Mouse (Mus musculus): ENCODE data around the gene Hs3st6. TPM values are rescaled to one million over a fixed set of nuclear protein-coding genes. Genes with fewer than 3 reads are reported as not detected.

Hs3st6 gene
- total RNA-seq, 2 experiments from 2014 or later, result not detected

DNA sequence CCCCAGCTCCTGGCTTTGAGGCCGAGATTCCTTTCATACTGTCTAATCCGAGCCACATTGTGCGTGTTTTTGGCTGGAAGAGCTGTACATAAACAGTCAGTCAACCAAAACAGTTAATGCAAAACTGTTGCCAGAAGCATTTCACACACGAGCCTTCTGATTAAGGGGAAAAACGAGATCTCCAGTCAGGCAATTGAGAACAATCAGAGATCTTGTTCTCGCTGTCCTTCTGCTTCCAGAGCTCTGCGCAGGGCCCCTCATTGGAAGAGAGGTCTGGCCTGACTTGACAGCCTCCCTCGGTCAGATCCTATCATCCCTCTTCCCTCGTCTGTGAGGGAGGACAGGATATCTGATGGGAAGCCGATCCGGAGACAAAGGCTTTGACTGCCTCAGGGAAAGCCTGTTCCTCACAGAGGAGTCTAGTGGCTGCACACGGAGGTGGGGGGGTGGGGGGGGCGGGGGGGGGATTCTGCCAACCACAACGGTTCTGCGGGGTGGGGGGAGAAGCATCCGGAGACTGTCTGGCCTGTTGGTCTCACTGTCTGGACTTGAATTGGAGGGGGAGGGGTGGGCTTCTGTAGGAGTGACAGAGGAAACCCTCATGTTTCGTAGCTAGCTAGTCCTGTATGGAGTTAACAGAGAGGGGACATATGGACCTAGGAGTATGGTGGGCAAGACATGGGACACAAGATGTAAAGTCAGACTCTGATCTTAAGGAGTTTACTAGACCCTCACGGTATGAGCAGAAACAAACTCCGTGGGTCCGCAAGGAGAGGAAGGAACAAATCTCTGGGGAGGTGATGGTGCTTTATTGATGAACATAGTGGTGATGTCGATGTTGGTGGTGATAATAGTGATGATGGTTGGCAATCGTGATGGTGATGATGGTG, 12.5 kb downstream of the Hs3st6 start:
- peak; percentile 25 for DNase-seq
- intact Hi-C loops (cut with DNase I), result no loop called here

DNA sequence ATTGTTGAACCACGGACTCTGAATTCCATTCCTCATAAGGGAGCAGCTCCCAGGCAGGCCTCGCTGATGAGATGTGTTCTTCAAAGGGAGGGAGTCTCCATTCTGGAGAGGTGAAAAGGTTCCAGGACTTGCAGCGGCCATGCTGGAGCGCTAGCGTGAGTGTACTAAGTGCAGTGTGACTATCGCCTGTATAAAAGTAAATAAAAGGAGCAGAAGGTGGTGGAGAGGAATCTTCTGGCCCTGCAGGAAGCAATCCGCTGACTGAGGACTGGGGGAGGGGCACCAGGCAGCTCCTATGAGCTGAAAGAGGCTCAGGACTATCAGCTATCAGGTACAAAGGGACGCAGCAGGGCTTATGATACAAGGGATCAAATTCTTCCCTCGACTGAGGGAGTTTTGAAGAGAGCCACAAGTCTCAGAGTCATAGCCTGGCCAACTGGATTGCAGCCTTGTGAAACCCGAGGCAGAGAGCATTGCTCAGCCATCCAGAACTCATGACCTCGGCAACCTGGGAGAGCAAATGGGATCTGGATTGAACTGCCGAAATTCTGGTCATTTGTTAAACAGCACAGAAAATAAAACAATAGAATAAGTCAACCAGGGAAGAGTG, 13.6 kb downstream of the Hs3st6 start:
- DNase-seq, result no peak
- intact Hi-C loops (cut with DNase I), result no loop called here

DNA sequence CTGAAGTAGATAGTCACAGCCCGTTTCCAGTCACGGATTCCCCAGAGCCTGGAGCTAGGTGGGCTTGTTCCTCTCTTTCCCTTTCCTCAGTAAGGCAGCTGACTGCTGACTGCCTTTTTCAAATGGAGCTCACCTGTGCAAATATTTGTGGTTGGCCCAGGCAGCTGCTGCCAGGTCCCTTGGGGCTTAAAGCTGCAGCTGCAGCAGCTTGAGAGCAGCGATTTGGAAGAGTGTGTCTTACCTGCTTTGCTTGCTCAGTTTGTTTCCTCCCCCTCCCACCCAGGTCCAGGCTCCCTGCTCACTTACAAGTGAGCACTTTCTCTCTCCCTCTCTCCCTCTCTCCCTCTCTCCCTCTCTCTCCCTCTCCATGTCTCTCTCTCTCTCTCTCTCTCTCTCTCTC, 16.4 kb downstream of the Hs3st6 start:
- no peak for DNase-seq
- intact Hi-C loops (cut with DNase I), result no loop called here

DNA sequence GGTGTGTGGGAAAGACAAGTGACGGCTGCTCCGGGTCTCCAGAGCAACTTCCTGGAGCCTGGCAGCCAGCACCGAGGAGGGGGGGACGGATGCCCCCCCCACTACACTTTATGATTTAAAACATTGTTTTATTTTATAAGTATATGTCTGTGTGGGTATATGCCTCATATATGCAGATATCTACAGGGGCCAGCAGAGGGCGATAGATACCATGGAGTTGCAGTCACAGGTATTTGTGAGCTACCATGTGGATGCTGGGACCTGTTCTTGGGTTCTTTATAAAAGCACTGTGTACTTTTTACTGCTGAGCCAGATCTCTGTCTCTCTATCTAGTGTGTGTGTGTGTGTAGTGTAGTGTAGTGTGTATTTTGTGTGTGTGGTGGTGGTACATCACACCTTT, 20.5 kb downstream of the Hs3st6 start:
- DNase-seq, result no peak

DNA sequence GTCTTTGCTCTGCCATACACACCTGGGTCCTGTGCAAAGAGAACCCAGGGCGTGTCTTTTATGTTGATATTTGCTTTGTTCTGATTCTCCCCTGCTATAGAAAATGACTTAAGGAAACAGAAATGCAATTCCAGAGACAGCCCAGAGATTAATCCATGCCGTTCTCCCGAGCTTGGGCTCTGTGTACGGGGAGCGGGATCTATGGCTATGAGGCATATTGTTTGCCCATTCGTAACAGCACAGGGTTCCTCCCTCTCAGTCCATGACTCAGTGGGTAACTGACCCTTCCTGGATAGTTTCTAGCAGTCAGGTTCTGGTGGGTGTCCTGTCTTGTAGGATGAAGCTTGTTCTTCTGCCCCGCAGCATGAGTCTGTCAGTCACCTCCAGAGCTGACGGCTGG, 22.4 kb downstream of the Hs3st6 start:
- DNase-seq, result no peak
- intact Hi-C loops (cut with DNase I), result no loop called here

More for the DNA sequence above, 20.5 kb downstream of the Hs3st6 start:
- intact Hi-C loops (cut with DNase I), result no loop called here

DNA sequence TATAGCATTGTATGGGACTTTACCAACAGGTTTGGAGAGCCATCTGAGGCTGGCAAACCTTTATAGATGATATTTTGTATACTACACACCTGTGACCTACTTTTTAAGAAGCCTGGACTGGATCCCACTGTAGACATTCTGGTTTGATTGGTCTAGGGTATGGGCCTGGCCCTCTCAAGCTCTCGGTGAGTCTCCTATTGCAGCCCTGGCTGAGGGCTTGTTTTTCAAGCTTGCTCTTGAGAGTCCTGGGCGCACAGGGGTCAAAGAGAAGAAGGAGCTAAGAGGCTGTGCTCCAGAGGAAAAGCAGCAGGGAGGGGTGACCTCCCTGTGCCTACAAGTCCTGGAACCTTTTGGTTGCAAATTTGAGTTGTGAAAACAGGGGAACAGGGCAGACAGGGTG, 24.3 kb downstream of the Hs3st6 start:
- DNase-seq, result no peak
- intact Hi-C loops (cut with DNase I), result no loop called here

DNA sequence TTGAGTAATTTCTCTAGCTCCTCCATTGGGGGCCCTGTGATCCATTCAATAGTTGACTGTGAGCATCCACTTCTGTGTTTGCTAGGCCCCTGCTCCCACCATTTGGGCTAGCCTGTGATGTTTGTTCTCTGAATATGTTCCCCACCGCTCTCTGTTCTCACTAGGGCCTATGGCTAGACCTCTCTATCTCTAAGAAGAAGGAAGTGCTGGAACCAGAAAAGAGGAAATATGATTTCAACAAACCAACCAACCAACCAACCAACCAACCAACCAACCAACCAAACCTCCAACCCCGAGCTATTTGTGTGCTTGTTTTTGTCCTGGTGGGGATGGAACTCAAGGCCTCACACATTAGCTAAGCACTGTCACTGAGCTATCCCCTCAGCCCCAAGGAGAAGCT, 28.0 kb downstream of the Hs3st6 start:
- intact Hi-C loops (cut with DNase I), result loop anchor here (2.0 kb wide), 1 partner anchor 36 kb away; no protein-coding TSS in a partner anchor
- no peak for DNase-seq

DNA sequence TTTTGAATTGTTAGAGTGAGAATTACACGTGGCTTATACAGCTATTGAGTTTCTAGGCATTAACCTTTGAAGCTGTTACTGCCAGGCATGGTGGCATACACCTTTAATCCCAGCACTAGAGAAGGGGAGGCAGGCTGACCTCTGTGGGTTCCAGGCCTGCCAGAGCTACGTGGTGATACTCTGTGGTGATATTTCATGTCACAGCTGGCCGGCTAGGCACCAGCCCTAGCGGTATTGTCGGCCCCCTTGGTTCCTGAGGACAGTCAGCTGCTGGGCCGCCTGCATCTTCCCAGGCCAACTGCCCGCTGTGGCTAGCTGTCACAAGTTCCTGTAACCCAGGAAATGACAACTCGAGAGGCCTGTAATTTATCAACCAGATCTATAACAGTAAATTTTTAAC, 39.4 kb downstream of the Hs3st6 start:
- DNase-seq, result no peak
- intact Hi-C loops (cut with DNase I), result no loop called here

DNA sequence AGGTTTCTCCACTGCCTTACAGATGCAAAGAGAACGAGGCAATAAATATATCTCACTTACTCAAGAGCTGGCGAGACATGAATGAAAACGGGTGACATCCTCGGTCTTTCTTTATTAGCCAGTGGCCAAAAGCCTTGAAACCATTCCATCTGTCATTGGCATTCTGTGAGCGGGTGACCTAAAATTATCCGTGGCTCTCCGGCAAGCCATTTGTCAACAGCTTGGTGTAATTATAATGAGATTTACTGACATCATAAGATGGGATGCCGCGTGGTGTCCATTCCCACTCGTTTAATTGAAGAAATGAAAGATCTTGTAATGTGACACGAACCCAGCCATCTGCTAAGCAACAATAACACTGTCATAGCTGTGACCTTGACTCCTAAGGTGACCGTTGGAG, 42.0 kb downstream of the Hs3st6 start:
- DNase-seq, result no peak
- intact Hi-C loops (cut with DNase I), result no loop called here

DNA sequence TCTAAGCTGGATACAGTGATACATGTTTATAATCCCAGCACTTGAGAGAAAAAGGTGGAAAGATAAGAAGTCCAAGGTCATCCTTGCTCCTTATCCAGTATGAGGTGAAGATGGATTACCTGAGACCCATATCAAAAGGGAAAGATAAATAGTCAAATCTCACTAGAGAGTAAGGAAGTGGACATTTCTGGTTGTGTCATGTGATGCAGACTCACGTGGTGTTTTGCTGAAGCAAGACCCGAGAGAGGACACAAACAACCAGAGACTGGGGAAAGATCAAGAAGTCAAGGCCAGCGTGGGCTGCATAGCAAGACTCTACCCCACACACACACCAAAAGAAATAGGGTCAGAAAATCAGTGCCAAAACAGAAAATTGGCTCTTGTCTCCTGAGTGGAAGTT, 44.2 kb downstream of the Hs3st6 start:
- intact Hi-C loops (cut with DNase I), result no loop called here
- no peak for DNase-seq

DNA sequence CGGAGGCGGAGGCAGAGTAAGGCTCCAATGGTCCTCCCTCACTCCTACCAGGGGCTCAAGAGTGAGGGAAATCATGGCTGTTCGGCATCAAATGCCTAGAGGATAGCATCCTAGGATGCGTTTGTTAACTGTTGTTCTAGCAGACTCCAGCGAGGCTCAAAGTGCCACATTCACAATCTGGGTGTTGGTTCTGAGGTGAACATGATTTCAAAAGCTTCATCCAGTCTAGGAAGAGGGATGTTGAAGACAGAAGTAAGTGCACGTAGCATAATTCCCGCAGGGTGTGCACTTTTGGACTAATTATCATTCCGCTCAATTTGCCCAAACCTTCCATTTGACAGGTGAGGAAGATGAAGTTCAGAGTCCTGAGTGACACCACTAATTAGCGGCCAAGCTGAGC, 45.4 kb downstream of the Hs3st6 start:
- no peak for DNase-seq
- intact Hi-C loops (cut with DNase I), result no loop called here

DNA sequence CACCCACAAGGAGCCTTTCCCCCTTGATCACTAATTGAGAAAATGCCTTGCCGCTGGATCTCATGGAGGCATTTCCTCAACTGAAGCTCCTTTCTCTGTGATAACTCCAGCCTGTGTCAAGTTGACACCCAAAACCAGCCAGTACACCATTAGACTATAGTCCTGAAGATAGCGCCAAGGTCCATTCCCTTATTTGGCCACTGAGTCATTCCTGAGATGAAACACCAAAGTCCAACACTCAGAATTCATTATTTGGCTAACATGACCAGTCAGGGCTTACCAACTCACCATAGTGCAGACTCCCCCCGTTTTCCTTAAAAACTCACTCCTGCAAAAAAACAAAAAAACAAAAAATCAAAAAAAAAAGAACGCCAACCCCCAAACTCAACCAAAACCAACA, 46.7 kb downstream of the Hs3st6 start:
- intact Hi-C loops (cut with DNase I), result no loop called here
- DNase-seq, result no peak

DNA sequence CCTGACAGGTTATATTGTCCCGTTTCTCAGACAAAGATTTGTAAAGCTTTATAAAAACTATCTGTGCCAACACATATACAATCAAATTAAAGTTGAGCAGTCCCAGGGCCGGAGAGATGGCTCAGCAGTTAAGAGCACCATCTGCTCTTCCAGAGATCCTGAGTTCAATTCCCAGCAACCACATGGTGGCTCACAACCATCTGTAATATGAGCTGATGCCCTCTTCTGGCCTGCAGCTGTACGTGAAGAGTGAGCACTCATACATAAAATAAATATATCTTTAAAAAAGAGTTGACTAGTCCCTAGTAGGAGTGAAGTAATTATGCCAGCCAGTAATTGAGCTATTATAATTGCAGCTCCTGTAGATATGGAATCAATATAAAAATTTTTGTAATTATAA, 47.7 kb downstream of the Hs3st6 start:
- intact Hi-C loops (cut with DNase I), result no loop called here
- DNase-seq, result no peak

DNA sequence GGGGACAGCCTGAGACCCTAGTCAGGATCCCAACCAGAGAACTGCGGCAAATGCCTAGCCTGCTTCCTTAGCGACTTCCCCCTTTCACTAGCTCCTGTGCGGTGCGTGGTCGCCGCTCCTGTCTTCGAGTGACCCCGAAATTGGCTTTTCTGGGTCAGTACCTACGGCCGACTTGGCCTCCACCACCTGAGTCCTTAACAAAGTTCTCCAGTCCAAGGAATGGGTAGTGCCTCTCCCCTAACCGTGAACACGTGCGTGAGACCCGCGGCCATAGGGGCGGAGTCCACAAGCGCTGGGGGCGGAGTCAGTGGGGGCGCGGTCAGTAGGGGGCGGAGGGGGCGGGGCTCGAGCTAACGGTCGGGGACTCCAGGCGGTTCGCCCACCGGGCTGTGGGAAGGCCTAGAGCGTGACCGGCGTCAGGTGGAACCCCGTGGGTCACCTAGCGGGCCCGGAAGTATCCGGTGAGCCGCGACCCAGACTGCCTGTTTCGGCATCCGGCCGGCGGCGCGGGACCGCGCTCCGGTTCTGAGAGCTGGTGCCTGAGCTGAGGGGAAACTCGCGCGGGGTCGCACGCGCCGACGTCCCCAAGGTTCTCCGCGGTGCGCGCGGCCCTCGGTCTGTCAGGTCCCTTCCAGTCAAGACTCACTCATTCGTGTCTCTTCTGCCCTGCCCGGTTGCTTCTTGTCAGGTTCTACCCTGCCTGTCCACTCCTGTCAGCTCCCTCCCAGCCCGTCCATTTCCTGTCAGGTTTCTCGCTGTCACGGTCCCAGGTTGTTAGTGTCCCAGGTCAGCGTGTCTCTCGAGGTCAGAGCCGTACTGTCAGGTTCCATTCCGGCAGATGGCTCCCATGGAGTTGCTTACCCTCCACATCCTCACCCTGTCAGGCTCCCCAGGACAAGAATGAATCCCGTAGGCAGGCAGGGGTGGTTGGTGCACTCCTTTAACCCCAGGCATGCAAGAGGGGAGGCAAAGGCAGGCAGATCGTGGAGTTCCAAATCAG, 51.5 kb downstream of the Hs3st6 start, which contains the start of gene Meiob:
Gene Meiob, plus strand, starts transcription at position 338 of the 1,000 bp plus-strand sequence.
- peak; percentile 62 for DNase-seq
- intact Hi-C loops (cut with DNase I), result no loop called here

Other genes with a start within 250 kb of the Hs3st6 start
- 100 to 1,000 TPM; 166 to 172 TPM for gene Traf7, start 225.1 kb upstream of the Hs3st6 start, total RNA-seq (2021)
- 10 to 100 TPM; 12.2 to 12.5 TPM for gene Rab26, start 218.8 kb upstream of the Hs3st6 start, total RNA-seq (2021)
- 10 to 100 TPM; 75.0 to 91.3 TPM for gene Pkd1, start 203.2 kb upstream of the Hs3st6 start, total RNA-seq (2021)
- 100 to 1,000 TPM; 152 to 158 TPM for gene Tsc2, start 120.4 kb upstream of the Hs3st6 start, total RNA-seq (2021)
- gene Nthl1, start 120.3 kb upstream of the Hs3st6 start, total RNA-seq (2021), result 1 to 10 TPM; 7.0 to 8.5 TPM
- 10 to 100 TPM; 40.2 to 43.6 TPM for gene Slc9a3r2, start 102.7 kb upstream of the Hs3st6 start, total RNA-seq (2021)
- gene Npw, start 94.5 kb upstream of the Hs3st6 start, total RNA-seq (2021), result under 1 TPM in 1 of 2 experiments, not detected in 1; 0.66 TPM
- gene Zfp598, start 83.3 kb upstream of the Hs3st6 start, total RNA-seq (2021), result 10 to 100 TPM; 45.5 to 48.5 TPM
- 100 to 1,000 TPM; 164 to 176 TPM for gene Syngr3, start 63.0 kb upstream of the Hs3st6 start, total RNA-seq (2021)
- gene Gfer, start 56.8 kb upstream of the Hs3st6 start, total RNA-seq (2021), result 10 to 100 TPM; 21.0 to 22.7 TPM
- 1 to 10 TPM; 5.6 to 7.2 TPM for gene Noxo1, start 56.8 kb upstream of the Hs3st6 start, total RNA-seq (2021)
- 10 to 100 TPM; 34.8 to 36.6 TPM for gene Tbl3, start 45.3 kb upstream of the Hs3st6 start, total RNA-seq (2021)
- gene Rnf151, start 34.9 kb upstream of the Hs3st6 start, total RNA-seq (2021), result not detected
- gene Rps2, start 34.9 kb upstream of the Hs3st6 start, total RNA-seq (2021), result 100 to 1,000 TPM; 619 to 676 TPM
- gene Ndufb10, start 28.5 kb upstream of the Hs3st6 start, total RNA-seq (2021), result 100 to 1,000 TPM; 130 to 145 TPM
- gene Rpl3l, start 25.2 kb upstream of the Hs3st6 start, total RNA-seq (2021), result not detected
- gene Msrb1, start 16.3 kb upstream of the Hs3st6 start, total RNA-seq (2021), result 10 to 100 TPM; 36.6 to 42.7 TPM
- not detected for gene Meiob, start 51.3 kb downstream of the Hs3st6 start, total RNA-seq (2021)
- 10 to 100 TPM; 48.0 to 50.0 TPM for gene Hagh, start 87.2 kb downstream of the Hs3st6 start, total RNA-seq (2021)
- gene Fahd1, start 97.4 kb downstream of the Hs3st6 start, total RNA-seq (2021), result 10 to 100 TPM; 13.1 to 13.8 TPM
- gene Igfals, start 113.0 kb downstream of the Hs3st6 start, total RNA-seq (2021), result under 1 TPM in 1 of 2 experiments, not detected in 1; 0.22 TPM
- gene Nubp2, start 133.4 kb downstream of the Hs3st6 start, total RNA-seq (2021), result 10 to 100 TPM; 35.9 to 39.3 TPM
- 10 to 100 TPM; 43.6 to 46.0 TPM for gene Spsb3, start 133.7 kb downstream of the Hs3st6 start, total RNA-seq (2021)
- gene Eme2, start 142.1 kb downstream of the Hs3st6 start, total RNA-seq (2021), result 10 to 100 TPM; 36.2 to 36.4 TPM
- 10 to 100 TPM; 48.9 to 50.0 TPM for gene Mrps34, start 142.1 kb downstream of the Hs3st6 start, total RNA-seq (2021)
- gene Nme3, start 143.5 kb downstream of the Hs3st6 start, total RNA-seq (2021), result 10 to 100 TPM; 38.7 to 43.0 TPM
- 100 to 1,000 TPM; 255 to 270 TPM for gene Mapk8ip3, start 184.0 kb downstream of the Hs3st6 start, total RNA-seq (2021)
- 10 to 100 TPM; 31.5 to 37.2 TPM for gene Jpt2, start 207.7 kb downstream of the Hs3st6 start, total RNA-seq (2021)

Measured in left cerebral cortex, postnatal 4 days (tissue).